Mouse (Mus musculus) heart, adult 18-20 months (tissue): ENCODE results near the gene Nt5m. TPM values are rescaled to one million over a fixed set of nuclear protein-coding genes. Genes with fewer than 3 reads are reported as not detected.

Experiments used
- DNase-seq, 2 experiments: peaks; one replicate each; pipeline ENCODE4 v3.0.0; 2021 to 2022; ENCODE audit warnings: mixed read lengths in 1 of 2
- total RNA-seq, 2 experiments: library from RNA; stranded (reverse); gene quantifications; 2 replicates each; pipeline ENCODE4 v1.2.3; 2021

Nt5m gene
- total RNA-seq, 2 experiments from 2014 or later: 26.1 to 31.6 TPM

- DNase-seq: peak; percentile 78 to 85
Measured at GRCm38 (mm10) chr11:59902045-59902726, 62.9 kb downstream of the Nt5m start.

GRCm38 (mm10) chr11:59906521-59907123, 67.4 kb downstream of the Nt5m start:
- DNase-seq: no peak

DNA sequence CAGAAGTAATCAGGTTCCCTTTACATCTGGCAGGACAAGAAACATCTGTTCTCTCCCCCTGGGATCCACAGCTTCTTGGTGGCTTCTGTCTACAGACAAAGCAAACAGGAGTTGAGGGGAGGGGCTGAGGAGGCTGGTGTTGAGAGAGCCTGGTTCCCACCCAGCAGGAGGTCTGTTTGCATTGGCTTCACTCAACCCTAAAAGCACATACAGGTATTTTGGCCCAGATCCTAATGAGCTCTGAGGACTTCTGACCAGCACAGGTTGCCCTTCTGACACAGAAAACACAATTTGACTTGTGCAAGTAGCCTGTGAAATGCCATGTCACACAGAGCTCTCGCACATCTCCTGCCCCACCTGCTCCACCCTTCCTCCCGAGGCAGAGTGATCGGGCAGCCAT, 69.2 kb downstream of the Nt5m start:
- DNase-seq: peak in 1 of 2 experiments; percentile 24

GRCm38 (mm10) chr11:59910586-59910985, 71.3 kb downstream of the Nt5m start:
- no peak for DNase-seq

DNA sequence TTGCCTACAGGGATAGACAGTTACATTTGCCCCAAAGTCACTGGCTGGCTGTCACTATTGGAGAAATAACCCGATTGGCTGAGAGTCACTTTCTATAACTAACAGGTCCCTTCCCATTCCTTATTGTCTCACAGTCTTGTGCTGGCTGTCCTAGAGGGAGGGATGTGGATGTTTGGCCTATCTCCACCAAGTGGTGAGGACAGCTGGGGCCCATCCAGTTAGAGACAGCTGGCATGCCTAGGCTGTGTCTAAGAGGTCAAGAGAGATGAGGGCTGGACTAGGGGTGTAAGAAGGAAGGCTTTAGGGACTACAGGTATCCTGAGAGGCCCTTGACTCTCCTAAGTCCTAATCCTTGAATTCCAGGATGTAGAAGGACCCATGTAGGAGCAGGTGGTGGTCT, 72.3 kb downstream of the Nt5m start:
- no peak for DNase-seq

- no peak for DNase-seq
Measured at GRCm38 (mm10) chr11:59913702-59914101, 74.5 kb downstream of the Nt5m start.

DNA sequence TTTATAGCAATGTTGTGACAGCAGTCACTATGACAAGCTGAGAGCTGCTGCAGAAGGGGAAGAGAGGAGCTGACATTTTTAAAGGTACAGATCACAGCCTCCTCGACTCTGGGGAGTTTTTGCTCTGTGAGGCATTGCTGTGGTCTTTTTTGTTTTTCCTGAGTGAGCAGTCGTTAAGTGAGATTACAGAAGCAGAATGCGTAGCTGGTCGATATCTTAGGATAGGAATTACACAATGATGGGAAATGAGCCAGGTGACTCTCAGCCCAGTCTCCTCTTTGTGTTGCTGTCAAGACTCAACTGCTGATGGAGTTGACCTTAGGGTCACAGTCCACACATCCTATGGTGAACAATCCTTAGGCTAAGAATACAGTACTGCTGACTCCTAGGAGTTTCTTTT, 78.8 kb downstream of the Nt5m start:
- DNase-seq: peak; percentile 43 to 77

DNA sequence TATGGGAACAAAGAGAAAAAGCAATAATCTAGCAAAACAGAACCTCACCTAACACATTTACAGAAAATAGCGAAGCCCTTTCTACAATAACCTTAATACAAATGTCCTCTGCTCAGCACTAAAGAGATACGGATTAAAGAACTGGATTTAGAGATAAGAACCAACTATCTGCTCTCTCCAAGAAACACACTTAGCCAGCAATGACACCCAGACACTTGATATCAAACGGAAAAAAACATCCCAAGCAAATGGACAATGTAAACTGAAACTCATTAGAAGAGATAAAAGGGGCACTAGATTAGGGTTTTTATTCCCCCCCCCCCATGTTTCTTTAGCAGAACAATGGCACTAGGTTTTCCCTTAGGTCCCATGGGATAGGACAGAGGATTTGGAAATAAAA, 80.2 kb downstream of the Nt5m start:
- DNase-seq: no peak

DNA sequence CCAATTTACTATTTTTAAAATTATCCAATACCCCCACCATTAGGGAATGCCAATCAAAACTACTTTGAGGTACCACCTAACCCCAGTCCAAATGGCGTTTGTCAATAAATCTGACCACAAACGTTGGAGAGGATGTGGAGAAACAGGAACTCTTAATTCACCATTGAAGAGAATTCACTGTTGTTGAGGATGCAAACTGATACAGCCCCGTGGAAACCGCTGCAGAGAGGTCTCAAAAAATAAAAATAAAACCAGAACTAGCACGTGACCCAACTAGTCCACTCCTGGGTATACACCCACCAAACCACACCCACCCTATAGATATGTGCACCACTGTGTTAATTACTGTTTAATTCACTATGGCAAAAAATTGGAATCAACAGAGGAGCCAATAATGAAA, 81.1 kb downstream of the Nt5m start:
- DNase-seq: no peak

GRCm38 (mm10) chr11:59921265-59921664, 82.0 kb downstream of the Nt5m start:
- DNase-seq: peak in 1 of 2 experiments; percentile 19

GRCm38 (mm10) chr11:59930031-59930430, 90.8 kb downstream of the Nt5m start:
- no peak for DNase-seq

Other genes starting within 250 kb of the Nt5m start
- not detected for gene Olfr223, start 246.2 kb upstream of the Nt5m start, total RNA-seq
- 100 to 1,000 TPM; 123 to 131 TPM for gene Mprip, start 178.1 kb upstream of the Nt5m start, total RNA-seq
- gene Pld6, start 51.8 kb upstream of the Nt5m start, total RNA-seq: under 1 TPM; 0.46 to 0.50 TPM
- gene Flcn, start 29.4 kb upstream of the Nt5m start, total RNA-seq: 10 to 100 TPM; 43.5 to 49.5 TPM
- gene Cops3, start 391 bp downstream of the Nt5m start, total RNA-seq: 10 to 100 TPM; 71.7 to 75.1 TPM
- 10 to 100 TPM; 26.8 to 27.0 TPM for gene Med9, start 108.8 kb downstream of the Nt5m start, total RNA-seq
- 10 to 100 TPM in 1 of 2 experiments, 1 to 10 TPM in 1; 4.5 to 10.9 TPM for gene Rasd1, start 125.5 kb downstream of the Nt5m start, total RNA-seq
- 1 to 10 TPM; 1.6 to 3.3 TPM for gene Pemt, start 207.0 kb downstream of the Nt5m start, total RNA-seq